Mouse (Mus musculus): ENCODE measurements around the gene Trmt2a.

GRCm38 (mm10) chr16:18200062-18200461 lies 48.4 kb upstream of the Trmt2a start:
- TF ChIP-seq CTCF (IDR thresholded peaks at IDR 0.05; ENCODE audit: low read depth): no peak
- no peak for TF ChIP-seq EP300 (optimal IDR thresholded peaks at IDR 0.05)

Data from stomach, postnatal 0 days (tissue).